Comparison of ENCODE assay signal across 8 mouse cellular contexts in genomic region chr3:88607758-88608138, GRCm38 (mm10). TPM values are rescaled to one million over a fixed set of nuclear protein-coding genes. Genes with fewer than 3 reads are reported as not detected.
DNase-seq lines count a peak whose midpoint lies in the region; ATAC-seq and TF ChIP-seq lines count a peak whose summit lies in the region.

No protein-coding gene starts in this region.

- no peaks in the 10 kb centered on the region for H3K36me3 ChIP-seq in testis, adult 2 months (ENCODE audit: control insufficient read depth, insufficient read depth, low read length)
- no peaks in the 10 kb centered on the region for H3K36me3 ChIP-seq in liver, embryonic 13.5 days

- TF ChIP-seq POLR2A in testis, adult 2 months (IDR thresholded peaks at IDR 0.05; ENCODE audit: control insufficient read depth, low read depth, low read length), result no peak

- ATAC-seq in frontal cortex, adult (ENCODE audit: low TSS enrichment), result peak; percentile 57; the same call in 1 of the 2 replicates
- ATAC-seq in liver, embryonic 13.5 days (ENCODE audit: low read depth), result peak; percentile 25

- H3K27me3 ChIP-seq in testis, adult 2 months (ENCODE audit: control insufficient read depth, insufficient read depth, low read length), result no peaks in the 10 kb centered on the region
- H3K27me3 ChIP-seq in liver, embryonic 13.5 days, result peaks cover 4% of the 10 kb centered on the region; the same call in 1 of the 2 replicates

- H3K9ac ChIP-seq in liver, embryonic 13.5 days, result peak overlapping the region; percentile 41; the same call in 1 of the 2 replicates

- H3K4me1 ChIP-seq in testis, adult 2 months (ENCODE audit: control insufficient read depth, insufficient read depth, low read length), result no peaks in the 10 kb centered on the region; the same call in 1 of the 2 replicates
- peaks cover 28% of the 10 kb centered on the region for H3K4me1 ChIP-seq in liver, embryonic 13.5 days (replicated peaks)

- no peak for TF ChIP-seq CTCF in testis, adult 2 months (IDR thresholded peaks at IDR 0.05; ENCODE audit: control insufficient read depth, insufficient read depth, insufficient replicate concordance, low read depth, low read length)

- H3K27ac ChIP-seq in testis, adult 2 months (ENCODE audit: control insufficient read depth, insufficient read depth, low read depth, low read length), result peak overlapping the region; percentile 71
- no peak overlapping the region for H3K27ac ChIP-seq in liver, embryonic 13.5 days

- H3K4me2 ChIP-seq in liver, embryonic 13.5 days, result peak overlapping the region; percentile 51

- 23% methylated on average over 10 of the region's 10 CpGs for WGBS in liver, embryonic 13.5 days (ENCODE audit: insufficient replicate concordance)

- no peak for DNase-seq in frontal cortex, postnatal 10 days (ENCODE audit: low spot score in 2 of 2)
- no peak for DNase-seq in testis, postnatal 10 days (ENCODE audit: low spot score)
- no peak for DNase-seq in liver, embryonic 13.5 days
- no peak for DNase-seq in urinary bladder, postnatal 10 days (ENCODE audit: low spot score)
- DNase-seq in thymus, postnatal 0 days (ENCODE audit: low spot score), result no peak
- DNase-seq in thymus, postnatal 4 days, result no peak

- no peaks in the 10 kb centered on the region for H3K9me3 ChIP-seq in liver, embryonic 13.5 days (replicated peaks)

- peak overlapping the region; percentile 80 for H3K4me3 ChIP-seq in testis, adult 2 months (ENCODE audit: control insufficient read depth, low read depth, low read length)
- no peak overlapping the region for H3K4me3 ChIP-seq in liver, embryonic 13.5 days (replicated peaks)

RNA-seq across cellular contexts. Expression of gene Arhgef2, which starts 2.0 kb away (rescaled TPM):
- 512 and 614 TPM in 2 replicates for polyA plus RNA-seq in testis, adult 2 months (2012; rRNA removed)
- 16.4 and 17.9 TPM in 2 replicates for polyA plus RNA-seq in liver, embryonic 13.5 days (2015; fragmentation: Nextera tagmentation; extraction: Ambion mirVana)
- 64.2 and 94.5 TPM in 2 replicates for polyA plus RNA-seq in thymus, postnatal 0 days (2015; fragmentation: Nextera tagmentation; extraction: Ambion mirVana)

RNA-seq across cellular contexts. Expression of gene Ssr2, which starts 32.1 kb away (rescaled TPM):
- 128 and 161 TPM in 2 replicates for polyA plus RNA-seq in testis, adult 2 months (2012; rRNA removed)
- polyA plus RNA-seq in liver, embryonic 13.5 days (2015; fragmentation: Nextera tagmentation; extraction: Ambion mirVana), result 187 and 206 TPM in 2 replicates
- 206 and 212 TPM in 2 replicates for polyA plus RNA-seq in thymus, postnatal 0 days (2015; fragmentation: Nextera tagmentation; extraction: Ambion mirVana)

RNA-seq across cellular contexts. Expression of gene Rxfp4, which starts 45.2 kb away (rescaled TPM):
- polyA plus RNA-seq in testis, adult 2 months (2012; rRNA removed), result not detected in 2 replicates
- not detected in 2 replicates for polyA plus RNA-seq in liver, embryonic 13.5 days (2015; fragmentation: Nextera tagmentation; extraction: Ambion mirVana)
- polyA plus RNA-seq in thymus, postnatal 0 days (2015; fragmentation: Nextera tagmentation; extraction: Ambion mirVana), result not detected in 2 replicates

RNA-seq across cellular contexts. Expression of gene Ubqln4, which starts 54.2 kb away (rescaled TPM):
- 51.4 and 55.3 TPM in 2 replicates for polyA plus RNA-seq in testis, adult 2 months (2012; rRNA removed)
- polyA plus RNA-seq in liver, embryonic 13.5 days (2015; fragmentation: Nextera tagmentation; extraction: Ambion mirVana), result 20.7 and 22.8 TPM in 2 replicates
- 14.6 and 16.2 TPM in 2 replicates for polyA plus RNA-seq in thymus, postnatal 0 days (2015; fragmentation: Nextera tagmentation; extraction: Ambion mirVana)

RNA-seq across cellular contexts. Expression of gene Lamtor2, which starts 54.9 kb away (rescaled TPM):
- 46.9 and 53.9 TPM in 2 replicates for polyA plus RNA-seq in testis, adult 2 months (2012; rRNA removed)
- 88.4 and 95.9 TPM in 2 replicates for polyA plus RNA-seq in liver, embryonic 13.5 days (2015; fragmentation: Nextera tagmentation; extraction: Ambion mirVana)
- polyA plus RNA-seq in thymus, postnatal 0 days (2015; fragmentation: Nextera tagmentation; extraction: Ambion mirVana), result 150 and 153 TPM in 2 replicates
